In genomic region chr19:36319735-36320134, GRCm38 (mm10) we compare ENCODE assay signal across 13 mouse cellular contexts.
"Had no signal": no experiment of that assay in that cellular context is flagged by ENCODE, and none has a peak within 500 bp of the region (broad histone marks: within the 10 kb centered on the region; RNA-seq: fewer than 3 reads in every experiment).

No protein-coding gene starts in this region.

- H3K27ac ChIP-seq: intestine, embryonic 15.5 days; layer of hippocampus, adult 2 months; limb, embryonic 12.5 days; lung, embryonic 15.5 days; macrophage; neural tube, embryonic 15.5 days had no signal

- H3K9me3 ChIP-seq: intestine, embryonic 15.5 days; limb, embryonic 12.5 days; lung, embryonic 15.5 days; neural tube, embryonic 15.5 days had no signal

- H3K27me3 ChIP-seq: intestine, embryonic 15.5 days; limb, embryonic 12.5 days; lung, embryonic 15.5 days; neural tube, embryonic 15.5 days had no signal

- H3K9ac ChIP-seq: intestine, embryonic 15.5 days; limb, embryonic 12.5 days; lung, embryonic 15.5 days; neural tube, embryonic 15.5 days had no signal

- H3K36me3 ChIP-seq: intestine, embryonic 15.5 days; limb, embryonic 12.5 days; lung, embryonic 15.5 days; neural tube, embryonic 15.5 days had no signal

- ATAC-seq: intestine, embryonic 15.5 days had no signal

- H3K4me3 ChIP-seq: intestine, embryonic 15.5 days; layer of hippocampus, adult 2 months; limb, embryonic 12.5 days; lung, embryonic 15.5 days; myocyte; neural tube, embryonic 15.5 days had no signal

- H3K4me2 ChIP-seq: intestine, embryonic 15.5 days; limb, embryonic 12.5 days; lung, embryonic 15.5 days; neural tube, embryonic 15.5 days had no signal

- H3K4me1 ChIP-seq: intestine, embryonic 15.5 days; limb, embryonic 12.5 days; lung, embryonic 15.5 days; neural tube, embryonic 15.5 days had no signal

- DNase-seq: kidney, adult 18-20 months; kidney, postnatal 4 days; lung, postnatal 14 days; midbrain, embryonic 14.5 days; thymus, adult 2 months; thymus, postnatal 25 days had no signal
